Mouse (Mus musculus) MEL (cell line): ENCODE measurements at regions not wholly inside any gene's neighbourhood (a gene's known extent, or its start where the extent isn't known, plus 50 kb on each side); places are given as distances from the start of the nearest gene placed in this dataset.

Experiments used
- CHD2 ChIP-seq: IDR thresholded peaks from 2 replicates; pipeline ENCODE4 v1.6.1; 2011; ENCODE audit warnings: low read length, improper control_type of control experiment
- CTCF ChIP-seq, 3 experiments: IDR thresholded peaks in 2 of 3; conservative IDR thresholded peaks in 1 of 3; 2 replicates each; pipeline ENCODE4 v1.5.1; 2011 to 2012; ENCODE audit warnings: low read length in 3 of 3, low read depth in 2 of 3, mild to moderate bottlenecking in 2 of 3, improper control_type of control experiment in 1 of 3, inconsistent platforms in 1 of 3, mixed read lengths in 1 of 3, moderate library complexity in 1 of 3; ENCODE audit not compliant: control insufficient read depth in 1 of 3, insufficient read depth in 1 of 3, poor library complexity in 1 of 3, severe bottlenecking in 1 of 3
- EP300 ChIP-seq, 2 experiments: IDR thresholded peaks; 2 replicates each; pipeline ENCODE4 v1.6.1; 2011; ENCODE audit warnings: improper control_type of control experiment in 2 of 2, low read length in 2 of 2, low read depth in 1 of 2, mild to moderate bottlenecking in 1 of 2
- HCFC1 ChIP-seq: IDR thresholded peaks from 2 replicates; pipeline ENCODE4 v1.6.1; 2012; ENCODE audit warnings: low read depth, mild to moderate bottlenecking, inconsistent platforms, low read length, improper control_type of control experiment, moderate library complexity
- JUND ChIP-seq: IDR thresholded peaks from 2 replicates; pipeline ENCODE4 v1.6.1; 2011; ENCODE audit warnings: low read depth, mild to moderate bottlenecking, improper control_type of control experiment, low read length
- MEF2A ChIP-seq: IDR thresholded peaks from 2 replicates; pipeline ENCODE4 v1.6.1; 2014; ENCODE audit warnings: low read depth, mild to moderate bottlenecking, inconsistent platforms, low read length, improper control_type of control experiment; ENCODE audit not compliant: poor library complexity, insufficient replicate concordance, severe bottlenecking; ENCODE audit errors: extremely low read depth
- MYC ChIP-seq: IDR thresholded peaks from 2 replicates; pipeline ENCODE4 v1.6.1; 2011; ENCODE audit warnings: low read depth, mild to moderate bottlenecking, low read length, improper control_type of control experiment, moderate library complexity
- POLR2A ChIP-seq, 2 experiments: IDR thresholded peaks; 2 replicates each; pipeline ENCODE4 v1.6.1; 2011 to 2012; ENCODE audit warnings: low read length in 2 of 2, mild to moderate bottlenecking in 2 of 2, control low read depth in 1 of 2, improper control_type of control experiment in 1 of 2, low read depth in 1 of 2, moderate library complexity in 1 of 2; ENCODE audit not compliant: control insufficient read depth in 1 of 2, insufficient read depth in 1 of 2, poor library complexity in 1 of 2
- SMC3 ChIP-seq: IDR thresholded peaks from 2 replicates; pipeline ENCODE4 v1.6.1; 2011; ENCODE audit warnings: low read depth, low read length, improper control_type of control experiment
- TBP ChIP-seq: IDR thresholded peaks from 2 replicates; pipeline ENCODE4 v1.8.0; 2011; ENCODE audit warnings: low read depth, low read length, improper control_type of control experiment
- ZNF384 ChIP-seq: IDR thresholded peaks from 2 replicates; pipeline ENCODE4 v1.6.1; 2012; ENCODE audit warnings: low read depth, mild to moderate bottlenecking, inconsistent platforms, low read length, improper control_type of control experiment

GRCm38 (mm10) chr1:166924126-166924525 lies 77.1 kb upstream of the Fam78b start:
- TF ChIP-seq JUND (no peak), CTCF (IDR thresholded peaks at IDR 0.05 in 2 of 3, conservative IDR thresholded peaks at IDR 0.05 in 1 of 3; ENCODE audit: control insufficient read depth in 1 of 3, insufficient read depth in 1 of 3, low read depth in 2 of 3, low read length in 3 of 3, poor library complexity in 1 of 3, severe bottlenecking in 1 of 3) (no peak), POLR2A (IDR thresholded peaks at IDR 0.05; ENCODE audit: control insufficient read depth in 1 of 2, insufficient read depth in 1 of 2, low read depth in 1 of 2, low read length in 2 of 2, poor library complexity in 1 of 2) (no peak), EP300 (IDR thresholded peaks at IDR 0.05; ENCODE audit: low read depth in 1 of 2, low read length in 2 of 2) (no peak), HCFC1 (no peak), SMC3 (no peak), ZNF384 (no peak), TBP (no peak), MYC (no peak), MEF2A (no peak), CHD2 (no peak)
